Mouse (Mus musculus): ENCODE measurements around the gene Fastkd5.
"Not testable (repeated sequence)": the region's sequence is repeated elsewhere in the genome, so short reads cannot be mapped to it uniquely, and the experiment has no call there.

The Fastkd5 gene

GRCm38 (mm10) chr2:130629839-130630203, at the start of gene Fastkd5, which contains the start of gene Ubox5:
Fastkd5 (minus strand) TSS chr2:130630027.
Ubox5 (minus strand) TSS chr2:130630038.
- DNase-seq (ENCODE audit: extremely low spot score, low spot score) = peak; percentile 88

- no peak for DNase-seq (ENCODE audit: extremely low spot score, low spot score)
These were observed 49.3 kb upstream of the Fastkd5 start for GRCm38 (mm10) chr2:130679154-130679553.

GRCm38 (mm10) chr2:130677211-130677610, 47.4 kb upstream of the Fastkd5 start:
- DNase-seq (ENCODE audit: extremely low spot score, low spot score) = no peak

- DNase-seq (ENCODE audit: extremely low spot score, low spot score) = peak; percentile 87
These were observed 37.7 kb upstream of the Fastkd5 start, which contains the start of gene Itpa for GRCm38 (mm10) chr2:130667559-130667958. Itpa (plus strand) TSS chr2:130667610.

- peak; percentile 92 for DNase-seq (ENCODE audit: extremely low spot score, low spot score)
These were observed 34.4 kb upstream of the Fastkd5 start, which contains the start of gene Ddrgk1 for GRCm38 (mm10) chr2:130664102-130664701. Ddrgk1 (minus strand) TSS chr2:130664659.

- DNase-seq (ENCODE audit: extremely low spot score, low spot score) = no peak
These were observed 33.5 kb upstream of the Fastkd5 start for GRCm38 (mm10) chr2:130663342-130663741.

- no peak for DNase-seq (ENCODE audit: extremely low spot score, low spot score)
These were observed 28.7 kb upstream of the Fastkd5 start for GRCm38 (mm10) chr2:130658530-130658929.

GRCm38 (mm10) chr2:130657541-130657940, 27.7 kb upstream of the Fastkd5 start:
- no peak for DNase-seq (ENCODE audit: extremely low spot score, low spot score)

GRCm38 (mm10) chr2:130656536-130656935, 26.7 kb upstream of the Fastkd5 start:
- DNase-seq (ENCODE audit: extremely low spot score, low spot score) = no peak

GRCm38 (mm10) chr2:130655660-130656339, 26.0 kb upstream of the Fastkd5 start:
- no peak for DNase-seq (ENCODE audit: extremely low spot score, low spot score)

- no peak for DNase-seq (ENCODE audit: extremely low spot score, low spot score)
These were observed 23.9 kb upstream of the Fastkd5 start for GRCm38 (mm10) chr2:130653760-130654159.

- DNase-seq (ENCODE audit: extremely low spot score, low spot score) = no peak
These were observed 23.5 kb upstream of the Fastkd5 start for GRCm38 (mm10) chr2:130653303-130653702.

GRCm38 (mm10) chr2:130649028-130649427, 19.2 kb upstream of the Fastkd5 start:
- not testable (repeated sequence) for DNase-seq (ENCODE audit: extremely low spot score, low spot score)

GRCm38 (mm10) chr2:130645198-130645597, 15.4 kb upstream of the Fastkd5 start:
- DNase-seq (ENCODE audit: extremely low spot score, low spot score) = no peak

- DNase-seq (ENCODE audit: extremely low spot score, low spot score) = peak; percentile 93
These were observed 13.0 kb upstream of the Fastkd5 start, which contains the start of gene Lzts3 for GRCm38 (mm10) chr2:130642684-130643369. Lzts3 (minus strand) TSS chr2:130642803.

GRCm38 (mm10) chr2:130642197-130642660, 12.4 kb upstream of the Fastkd5 start:
- DNase-seq (ENCODE audit: extremely low spot score, low spot score) = peak; percentile 32

GRCm38 (mm10) chr2:130641351-130642025, 11.7 kb upstream of the Fastkd5 start:
- no peak for DNase-seq (ENCODE audit: extremely low spot score, low spot score)

- DNase-seq (ENCODE audit: extremely low spot score, low spot score) = no peak
These were observed 9.4 kb upstream of the Fastkd5 start for GRCm38 (mm10) chr2:130639276-130639675.

GRCm38 (mm10) chr2:130638101-130638611, 8.3 kb upstream of the Fastkd5 start:
- DNase-seq (ENCODE audit: extremely low spot score, low spot score) = no peak

GRCm38 (mm10) chr2:130635847-130636246, 6.0 kb upstream of the Fastkd5 start:
- DNase-seq (ENCODE audit: extremely low spot score, low spot score) = peak; percentile 30

GRCm38 (mm10) chr2:130634739-130635411, 5.0 kb upstream of the Fastkd5 start:
- DNase-seq (ENCODE audit: extremely low spot score, low spot score) = peak; percentile 74
